Mouse (Mus musculus) liver, embryonic 11.5 days (tissue): ENCODE measurements around the gene Teddm2. TPM values are rescaled to one million over a fixed set of nuclear protein-coding genes. Genes with fewer than 3 reads are reported as not detected.

Experiments
- ATAC-seq: fragments of 200-750 bp; cut with Nextera tagmentation; replicated peaks from 2 replicates; pipeline ENCODE4 v1.8.0; 2017; ENCODE audit warnings: moderate number of reproducible peaks, mild to moderate bottlenecking, moderate TSS enrichment, moderate library complexity; ENCODE audit not compliant: low FRiP score
- DNase-seq: peaks from one replicate; pipeline ENCODE4 v3.0.0-alpha.2; 2017; ENCODE audit warnings: low spot score
- H3K27ac ChIP-seq: fragments of 300-500 bp; sonication (generic); 2 replicates; pipeline ENCODE4 v1.5.1; 2014; ENCODE audit warnings: mild to moderate bottlenecking, low read depth, low read length, control low read depth
- H3K27me3 ChIP-seq: fragments of 300-500 bp; sonication (generic); replicated peaks from 2 replicates; pipeline ENCODE4 v1.6.1; 2014; ENCODE audit warnings: low read length, mixed read lengths; ENCODE audit not compliant: control insufficient read depth, insufficient read depth
- H3K36me3 ChIP-seq: fragments of 300-500 bp; sonication (generic); 2 replicates; pipeline ENCODE4 v1.6.1; 2014; ENCODE audit warnings: mild to moderate bottlenecking, low read length, moderate library complexity, mixed read lengths; ENCODE audit not compliant: control insufficient read depth, insufficient read depth
- H3K4me1 ChIP-seq: fragments of 300-500 bp; sonication (generic); replicated peaks from 2 replicates; pipeline ENCODE4 v1.6.1; 2014; ENCODE audit warnings: low read length, mixed read lengths; ENCODE audit not compliant: control insufficient read depth, insufficient read depth
- H3K4me2 ChIP-seq: fragments of 300-500 bp; sonication (generic); 2 replicates; pipeline ENCODE4 v1.6.1; 2014; ENCODE audit warnings: mild to moderate bottlenecking, control low read depth, moderate library complexity
- H3K4me3 ChIP-seq: fragments of 300-500 bp; sonication (generic); 2 replicates; pipeline ENCODE4 v1.5.1; 2014; ENCODE audit warnings: low read depth, low read length, control low read depth
- H3K9ac ChIP-seq: fragments of 300-500 bp; sonication (generic); 2 replicates; pipeline ENCODE4 v1.6.1; 2014; ENCODE audit warnings: low read depth, low read length, control low read depth
- H3K9me3 ChIP-seq: fragments of 300-500 bp; sonication (generic); 2 replicates; pipeline ENCODE4 v1.6.1; 2016; ENCODE audit warnings: low read length, inconsistent platforms, mixed read lengths; ENCODE audit not compliant: control insufficient read depth
- WGBS: fragments of 180-500 bp; shearing (Covaris S2); extraction: QIAGEN DNeasy Blood & Tissue Kit; methylation state at CpG from one replicate; pipeline ENCODE4 v1.1.7; 2014; 5-methylcytosine and 5-hydroxymethylcytosine counted together
- polyA plus RNA-seq: library from polyadenylated mRNA; unstranded; fragments of >200 nt; fragmentation: Nextera tagmentation; extraction: Ambion mirVana; gene quantifications from 2 replicates; pipeline ENCODE4 v1.2.1, GENCODE M21; 2014

Gene Teddm2
- 0.21 and 0.45 TPM in 2 replicates for polyA plus RNA-seq

DNA sequence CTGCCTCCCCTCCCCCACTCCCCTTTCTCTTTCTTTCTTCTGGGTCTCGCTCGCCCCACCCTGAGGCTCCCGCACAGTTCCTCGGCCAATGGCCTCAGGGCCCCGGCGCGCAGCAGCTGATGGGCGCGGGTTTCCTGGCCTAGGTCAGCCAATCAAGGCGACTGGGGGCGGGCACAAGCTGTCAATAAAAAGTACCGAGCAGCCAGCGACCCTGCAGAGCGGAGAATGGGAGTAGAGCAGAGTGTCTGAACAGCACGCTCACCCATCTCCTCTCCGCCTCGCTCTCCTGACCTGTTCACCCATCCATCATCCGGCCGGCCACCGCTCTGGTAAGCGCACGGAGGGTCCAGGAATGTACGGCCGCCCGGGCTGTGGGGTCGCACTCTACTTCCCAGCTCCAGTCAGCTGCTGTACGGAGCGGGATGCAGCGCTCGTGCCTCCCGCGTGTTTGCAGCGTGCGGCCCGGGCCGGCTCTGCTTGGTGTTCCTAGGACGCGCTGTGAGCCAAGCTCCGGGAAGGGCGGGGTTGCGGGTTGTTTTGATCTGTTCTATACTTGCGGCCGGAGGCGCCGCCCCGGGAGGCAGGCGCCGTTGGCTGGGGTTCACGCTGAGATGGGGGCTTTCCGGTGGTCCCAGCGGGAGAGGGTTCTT is at the start of gene Teddm2, which contains the start of gene Glul:
Gene Teddm2, minus strand, starts transcription at position 498 of the 650 bp plus-strand sequence.
Gene Glul, plus strand, starts transcription at position 214 of the 650 bp plus-strand sequence.
- ATAC-seq = peak; percentile 96
- peak within 1 kb of the TSS; percentile 83 for H3K9ac ChIP-seq
- peaks cover 21% of the 10 kb centered on the region for H3K36me3 ChIP-seq
- H3K9me3 ChIP-seq = no peaks in the 10 kb centered on the region
- DNase-seq = peak; percentile 93
- H3K27ac ChIP-seq = peak within 1 kb of the TSS; percentile 97
- H3K4me3 ChIP-seq = peak within 1 kb of the TSS; percentile 93
- H3K27me3 ChIP-seq = no peaks in the 10 kb centered on the region
- peaks cover 10% of the 10 kb centered on the region for H3K4me1 ChIP-seq
- peak within 1 kb of the TSS; percentile 94 for H3K4me2 ChIP-seq
- under 1% methylated on average over 51 of the region's 51 CpGs for WGBS

DNA sequence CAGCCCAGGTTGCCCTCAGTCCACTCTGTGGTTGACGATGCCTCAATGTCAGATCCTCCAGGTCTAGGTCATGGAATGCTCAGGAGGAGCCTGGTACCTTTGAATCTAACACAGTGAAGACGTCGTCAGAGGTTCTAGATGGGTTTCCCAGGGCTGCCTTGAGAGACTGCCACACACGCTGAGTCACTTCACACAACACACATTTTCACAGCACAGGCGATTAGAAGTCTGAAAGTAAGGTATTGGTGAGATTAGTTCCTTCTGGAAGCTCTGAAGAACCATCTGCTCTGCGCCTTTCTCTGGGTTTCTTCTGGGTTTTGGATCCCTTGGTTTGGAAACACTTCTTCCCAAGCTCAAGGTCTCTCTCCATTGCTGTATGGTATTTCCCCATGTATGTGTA is 47.8 kb upstream of the Teddm2 start:
- no peaks in the 10 kb centered on the region for H3K9me3 ChIP-seq
- H3K4me2 ChIP-seq = no peak overlapping the region
- DNase-seq = no peak
- no peak for ATAC-seq
- H3K27me3 ChIP-seq = no peaks in the 10 kb centered on the region
- no peak overlapping the region for H3K9ac ChIP-seq
- no peak overlapping the region for H3K4me3 ChIP-seq
- no peaks in the 10 kb centered on the region for H3K4me1 ChIP-seq
- no peaks in the 10 kb centered on the region for H3K36me3 ChIP-seq
- H3K27ac ChIP-seq = no peak overlapping the region
- WGBS = 84% methylated on average over 6 of the region's 6 CpGs

DNA sequence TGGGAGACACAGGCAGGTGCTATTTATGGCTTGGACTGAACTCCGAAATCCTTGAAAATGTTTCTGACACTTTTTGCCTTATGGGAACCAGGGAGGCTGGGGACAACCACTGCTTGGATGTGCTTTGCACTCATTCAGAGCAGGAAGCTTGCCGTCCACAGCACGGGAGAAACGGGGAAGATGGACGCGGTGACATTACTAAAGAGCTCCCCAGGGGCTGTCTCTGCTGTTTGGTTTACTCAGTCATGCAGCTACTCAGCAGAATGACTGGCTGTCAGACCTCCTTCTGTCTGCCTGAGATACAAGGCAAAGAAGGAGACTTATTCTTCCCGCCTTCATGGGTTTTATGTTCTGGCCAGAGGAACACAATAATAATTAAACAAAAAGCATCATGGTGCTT is 46.9 kb upstream of the Teddm2 start:
- no peak overlapping the region for H3K4me2 ChIP-seq
- H3K9me3 ChIP-seq = no peaks in the 10 kb centered on the region
- no peak overlapping the region for H3K4me3 ChIP-seq
- no peaks in the 10 kb centered on the region for H3K36me3 ChIP-seq
- no peak for ATAC-seq
- 72% methylated on average over 7 of the region's 7 CpGs for WGBS
- no peaks in the 10 kb centered on the region for H3K4me1 ChIP-seq
- H3K27ac ChIP-seq = no peak overlapping the region
- no peak overlapping the region for H3K9ac ChIP-seq
- no peak for DNase-seq
- H3K27me3 ChIP-seq = no peaks in the 10 kb centered on the region

DNA sequence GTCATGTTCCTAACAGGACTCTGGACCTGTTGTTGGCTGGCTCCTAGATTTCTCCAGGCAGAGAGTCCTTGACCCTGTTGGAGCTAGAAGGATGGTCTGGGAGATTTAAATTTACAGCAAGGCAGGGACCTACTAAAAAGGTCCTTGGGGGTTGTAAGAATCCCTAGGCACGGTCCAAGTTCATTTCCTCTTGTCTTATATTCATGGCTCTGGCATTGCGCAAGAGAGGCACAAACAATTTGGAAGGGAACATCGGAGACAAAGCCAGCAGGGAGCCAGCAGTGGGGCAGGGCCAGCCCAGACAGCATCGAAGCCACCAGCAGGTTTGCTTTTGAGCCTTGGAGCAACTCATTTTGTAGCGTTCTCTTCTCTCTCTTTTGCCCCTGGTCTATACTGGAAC is 45.2 kb upstream of the Teddm2 start:
- H3K9me3 ChIP-seq = no peaks in the 10 kb centered on the region
- no peaks in the 10 kb centered on the region for H3K4me1 ChIP-seq
- no peak overlapping the region for H3K27ac ChIP-seq
- DNase-seq = no peak
- H3K36me3 ChIP-seq = no peaks in the 10 kb centered on the region
- H3K4me3 ChIP-seq = no peak overlapping the region
- no peak overlapping the region for H3K4me2 ChIP-seq
- ATAC-seq = no peak
- no peaks in the 10 kb centered on the region for H3K27me3 ChIP-seq
- H3K9ac ChIP-seq = no peak overlapping the region
- WGBS = 74% methylated on average over 5 of the region's 5 CpGs

GRCm38 (mm10) chr1:153940986-153941385 is 41.0 kb upstream of the Teddm2 start:
- Histone ChIP-seq H3K27ac (no peak overlapping the region), H3K4me2 (no peak overlapping the region), H3K4me3 (no peak overlapping the region), H3K27me3 (no peaks in the 10 kb centered on the region), H3K9ac (no peak overlapping the region), H3K36me3 (no peaks in the 10 kb centered on the region), H3K9me3 (no peaks in the 10 kb centered on the region), H3K4me1 (no peaks in the 10 kb centered on the region)
- ATAC-seq = no peak
- 78% methylated on average over 2 of the region's 2 CpGs for WGBS
- DNase-seq = no peak

DNA sequence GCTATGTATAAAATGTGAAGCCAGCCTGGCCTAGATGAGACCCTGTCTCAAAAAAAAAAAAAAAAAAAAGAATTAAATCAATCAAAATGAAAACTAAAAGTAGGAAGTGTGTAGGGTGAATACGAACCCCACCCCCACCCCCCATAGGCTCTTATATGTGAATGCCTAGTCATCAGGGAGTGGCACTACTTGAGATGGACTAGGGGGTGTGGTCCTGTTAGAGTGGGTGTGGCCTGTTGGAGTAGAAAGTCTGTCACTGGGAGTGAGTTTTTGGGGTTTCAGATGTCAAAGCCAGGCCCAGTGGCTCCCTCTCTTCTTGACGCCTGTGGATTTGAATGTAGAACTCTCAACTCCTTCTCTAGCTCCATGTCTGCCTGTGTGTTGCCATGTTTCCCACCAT is 37.0 kb upstream of the Teddm2 start:
- Histone ChIP-seq H3K27me3 (no peaks in the 10 kb centered on the region), H3K4me3 (no peak overlapping the region), H3K36me3 (no peaks in the 10 kb centered on the region), H3K4me1 (no peaks in the 10 kb centered on the region), H3K9me3 (no peaks in the 10 kb centered on the region), H3K9ac (no peak overlapping the region), H3K4me2 (no peak overlapping the region), H3K27ac (no peak overlapping the region)
- WGBS = 96% methylated on average over 2 of the region's 2 CpGs
- no peak for ATAC-seq
- DNase-seq = no peak

DNA sequence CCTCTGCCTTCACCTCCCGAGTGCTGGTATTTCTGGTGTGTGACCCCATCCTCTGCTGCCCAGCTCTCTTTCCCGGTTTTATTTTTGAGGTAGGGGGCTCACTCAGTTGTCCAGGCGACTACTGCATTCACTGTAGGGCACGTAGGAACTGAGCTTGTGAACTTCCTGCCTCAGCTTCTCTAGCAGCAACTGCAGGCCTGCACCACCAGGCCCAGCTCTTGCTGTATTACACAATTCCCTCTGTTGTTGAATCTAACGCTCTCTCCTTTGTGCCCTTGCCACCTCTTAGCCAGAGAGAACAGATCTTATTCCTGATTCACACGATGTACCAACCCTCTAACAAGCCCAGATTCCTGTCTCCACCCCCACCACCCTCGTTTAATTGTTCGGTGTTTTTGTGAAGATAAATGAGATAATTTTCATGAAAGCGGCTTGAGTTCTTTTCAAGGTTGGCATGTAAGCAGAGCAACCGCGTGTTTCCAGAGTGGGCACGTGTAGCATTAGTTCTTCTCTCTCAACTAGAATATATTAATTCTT is 35.9 kb upstream of the Teddm2 start:
- Histone ChIP-seq H3K36me3 (no peaks in the 10 kb centered on the region), H3K4me2 (no peak overlapping the region), H3K4me1 (no peaks in the 10 kb centered on the region), H3K4me3 (no peak overlapping the region), H3K9ac (no peak overlapping the region), H3K27me3 (no peaks in the 10 kb centered on the region), H3K9me3 (no peaks in the 10 kb centered on the region), H3K27ac (no peak overlapping the region)
- DNase-seq (no peak), ATAC-seq (no peak)
- WGBS = 79% methylated on average over 12 of the region's 12 CpGs

- no peaks in the 10 kb centered on the region for H3K9me3 ChIP-seq
- no peak overlapping the region for H3K4me2 ChIP-seq
- no peaks in the 10 kb centered on the region for H3K36me3 ChIP-seq
- no peak overlapping the region for H3K4me3 ChIP-seq
- WGBS = 60% methylated on average over 1 of the region's 1 CpGs
- no peak for DNase-seq
- no peaks in the 10 kb centered on the region for H3K27me3 ChIP-seq
- ATAC-seq = no peak
- H3K9ac ChIP-seq = no peak overlapping the region
- H3K27ac ChIP-seq = no peak overlapping the region
- no peaks in the 10 kb centered on the region for H3K4me1 ChIP-seq
Observed at GRCm38 (mm10) chr1:153933772-153934171, 33.7 kb upstream of the Teddm2 start.

GRCm38 (mm10) chr1:153930431-153930830 is 30.4 kb upstream of the Teddm2 start:
- ATAC-seq (no peak), DNase-seq (no peak)
- Histone ChIP-seq H3K9ac (no peak overlapping the region), H3K4me1 (no peaks in the 10 kb centered on the region), H3K9me3 (no peaks in the 10 kb centered on the region), H3K27ac (no peak overlapping the region), H3K4me2 (no peak overlapping the region), H3K27me3 (no peaks in the 10 kb centered on the region), H3K4me3 (no peak overlapping the region), H3K36me3 (no peaks in the 10 kb centered on the region)
- WGBS = 77% methylated on average over 2 of the region's 2 CpGs
